Mouse (Mus musculus) brain, embryonic 14.5 days (tissue): ENCODE data around the gene Gm49416.

Source experiments
- CTCF ChIP-seq: fragments of 200-500 bp; IDR thresholded peaks from 2 replicates; pipeline ENCODE4 v1.5.1; 2012; ENCODE audit warnings: inconsistent platforms, mild to moderate bottlenecking, moderate library complexity, borderline replicate concordance; ENCODE audit not compliant: insufficient read depth, insufficient read length; ENCODE audit errors: extremely low read depth
- POLR2A ChIP-seq: fragments of 200-500 bp; IDR thresholded peaks from 2 replicates; pipeline ENCODE4 v1.6.1; 2012; ENCODE audit warnings: mild to moderate bottlenecking, inconsistent platforms, borderline replicate concordance; ENCODE audit not compliant: poor library complexity, insufficient read depth, insufficient read length, severe bottlenecking; ENCODE audit errors: extremely low read depth

GRCm38 (mm10) chr19:8892829-8893766, 4.4 kb downstream of the Gm49416 start, which contains the start of gene Ints5:
- no peak for TF ChIP-seq CTCF
- peak; percentile 78 for TF ChIP-seq POLR2A
